Mouse (Mus musculus) bone marrow macrophage, adult 2 months (primary cell): ENCODE measurements at regions not wholly inside any gene's neighbourhood (a gene's known extent, or its start where the extent isn't known, plus 50 kb on each side); places are given as distances from the start of the nearest gene placed in this dataset.

Experiments
- H3K27ac ChIP-seq: 2 replicates; pipeline ENCODE4 v1.5.1; 2012; ENCODE audit warnings: low read depth, low read length; ENCODE audit not compliant: insufficient read depth
- H3K4me1 ChIP-seq: 2 replicates; pipeline ENCODE4 v1.6.1; 2012; ENCODE audit warnings: low read length; ENCODE audit not compliant: control insufficient read depth, insufficient read depth
- H3K4me3 ChIP-seq: 2 replicates; pipeline ENCODE4 v1.5.1; 2012; ENCODE audit warnings: mild to moderate bottlenecking, low read length, moderate library complexity; ENCODE audit not compliant: insufficient read depth
- CTCF ChIP-seq: IDR thresholded peaks from 2 replicates; pipeline ENCODE4 v1.5.1; 2012; ENCODE audit warnings: low read depth, mild to moderate bottlenecking, low read length, moderate library complexity
- POLR2A ChIP-seq: IDR thresholded peaks from 2 replicates; pipeline ENCODE4 v1.6.1; 2012; ENCODE audit warnings: mild to moderate bottlenecking, low read depth, low read length, borderline replicate concordance

GRCm38 (mm10) chr7:35878164-35878563 lies 75.4 kb upstream of the Zfp507 start:
- H3K4me1 ChIP-seq = no peaks in the 10 kb centered on the region
- H3K4me3 ChIP-seq = no peak overlapping the region
- H3K27ac ChIP-seq = no peak overlapping the region
- no peak for TF ChIP-seq POLR2A
- no peak for TF ChIP-seq CTCF

- H3K4me3 ChIP-seq = no peak overlapping the region
- no peaks in the 10 kb centered on the region for H3K4me1 ChIP-seq
- no peak overlapping the region for H3K27ac ChIP-seq
- TF ChIP-seq CTCF = no peak
- no peak for TF ChIP-seq POLR2A
Observed at GRCm38 (mm10) chr7:35861049-35861448, 58.2 kb upstream of the Zfp507 start.

- TF ChIP-seq POLR2A (no peak), CTCF (no peak)
- H3K4me3 ChIP-seq = no peak overlapping the region
- no peaks in the 10 kb centered on the region for H3K4me1 ChIP-seq
- no peak overlapping the region for H3K27ac ChIP-seq
Observed at GRCm38 (mm10) chr7:35859601-35860000, 56.8 kb upstream of the Zfp507 start.

DNA sequence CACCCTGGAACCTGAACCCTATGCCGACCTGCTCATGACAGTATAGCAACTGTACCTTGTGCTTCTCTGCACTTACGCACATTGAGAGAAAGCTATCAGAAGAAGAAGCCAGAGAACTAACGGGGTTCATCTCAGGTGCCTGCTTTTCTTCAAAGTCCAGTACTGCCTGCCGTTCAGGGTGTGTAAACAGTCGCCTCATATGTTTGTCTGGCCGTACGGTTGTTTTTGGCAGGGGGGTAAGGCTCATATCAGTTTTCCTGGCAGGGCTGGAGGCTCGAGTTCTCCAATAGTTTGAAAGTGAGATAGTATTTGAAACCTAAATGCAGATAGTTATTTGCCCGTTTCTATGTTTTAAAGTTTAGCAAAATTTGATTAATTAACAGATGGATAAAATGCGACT lies 54.9 kb upstream of the Zfp507 start:
- TF ChIP-seq POLR2A = no peak
- no peak for TF ChIP-seq CTCF
- no peaks in the 10 kb centered on the region for H3K4me1 ChIP-seq
- H3K4me3 ChIP-seq = no peak overlapping the region
- H3K27ac ChIP-seq = no peak overlapping the region
